Mouse (Mus musculus) bone marrow macrophage, adult 2 months (primary cell): ENCODE measurements at regions not wholly inside any gene's neighbourhood (a gene's known extent, or its start where the extent isn't known, plus 50 kb on each side); places are given as distances from the start of the nearest gene placed in this dataset.

ENCODE experiments used
- H3K27ac ChIP-seq: 2 replicates; pipeline ENCODE4 v1.5.1; 2012; ENCODE audit warnings: low read depth, low read length; ENCODE audit not compliant: insufficient read depth
- H3K4me1 ChIP-seq: 2 replicates; pipeline ENCODE4 v1.6.1; 2012; ENCODE audit warnings: low read length; ENCODE audit not compliant: control insufficient read depth, insufficient read depth
- H3K4me3 ChIP-seq: 2 replicates; pipeline ENCODE4 v1.5.1; 2012; ENCODE audit warnings: mild to moderate bottlenecking, low read length, moderate library complexity; ENCODE audit not compliant: insufficient read depth
- CTCF ChIP-seq: IDR thresholded peaks from 2 replicates; pipeline ENCODE4 v1.5.1; 2012; ENCODE audit warnings: low read depth, mild to moderate bottlenecking, low read length, moderate library complexity
- POLR2A ChIP-seq: IDR thresholded peaks from 2 replicates; pipeline ENCODE4 v1.6.1; 2012; ENCODE audit warnings: mild to moderate bottlenecking, low read depth, low read length, borderline replicate concordance

DNA sequence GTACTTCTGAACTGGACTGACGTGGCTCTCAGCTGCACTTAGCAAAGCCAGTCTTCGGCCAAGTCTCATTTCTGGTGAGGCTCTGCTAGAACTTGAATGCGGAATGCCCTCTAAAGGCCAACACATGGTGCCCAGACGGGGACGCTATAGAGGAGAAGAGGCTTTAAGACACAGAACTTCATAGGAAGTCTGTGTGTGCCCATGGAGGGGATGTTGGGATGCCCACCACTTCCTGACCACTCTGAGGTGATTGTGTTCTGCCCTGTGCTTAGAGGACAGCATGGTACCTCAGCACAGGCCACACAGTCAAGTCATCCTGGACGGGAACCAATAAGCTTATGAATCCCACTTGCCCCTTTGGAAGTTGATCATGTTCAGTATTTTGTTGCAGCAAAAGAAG is 325.3 kb upstream of the Map3k7 start:
- Histone ChIP-seq H3K4me1 (no peaks in the 10 kb centered on the region), H3K4me3 (no peak overlapping the region), H3K27ac (no peak overlapping the region)
- no peak for TF ChIP-seq POLR2A
- TF ChIP-seq CTCF = no peak

DNA sequence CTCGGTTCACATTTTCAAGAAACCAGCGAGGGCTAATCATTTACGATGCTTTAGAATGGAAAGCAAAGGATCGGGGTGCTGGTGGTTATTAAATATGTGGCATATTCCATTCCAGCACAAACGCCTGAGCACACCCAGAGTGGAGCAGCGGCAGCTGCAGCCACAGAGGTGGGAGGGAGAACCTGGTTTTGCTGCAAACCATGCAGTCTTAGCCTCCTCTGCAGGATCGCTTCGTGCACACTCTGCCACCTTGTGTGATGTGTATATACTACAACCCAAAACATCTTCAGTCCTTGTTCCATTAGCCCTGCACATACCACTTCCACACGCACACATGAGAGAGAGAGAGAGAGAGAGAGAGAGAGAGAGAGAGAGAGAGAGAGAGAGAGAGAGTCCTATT is 321.7 kb upstream of the Map3k7 start:
- TF ChIP-seq POLR2A (no peak), CTCF (no peak)
- Histone ChIP-seq H3K27ac (no peak overlapping the region), H3K4me1 (no peaks in the 10 kb centered on the region), H3K4me3 (no peak overlapping the region)

DNA sequence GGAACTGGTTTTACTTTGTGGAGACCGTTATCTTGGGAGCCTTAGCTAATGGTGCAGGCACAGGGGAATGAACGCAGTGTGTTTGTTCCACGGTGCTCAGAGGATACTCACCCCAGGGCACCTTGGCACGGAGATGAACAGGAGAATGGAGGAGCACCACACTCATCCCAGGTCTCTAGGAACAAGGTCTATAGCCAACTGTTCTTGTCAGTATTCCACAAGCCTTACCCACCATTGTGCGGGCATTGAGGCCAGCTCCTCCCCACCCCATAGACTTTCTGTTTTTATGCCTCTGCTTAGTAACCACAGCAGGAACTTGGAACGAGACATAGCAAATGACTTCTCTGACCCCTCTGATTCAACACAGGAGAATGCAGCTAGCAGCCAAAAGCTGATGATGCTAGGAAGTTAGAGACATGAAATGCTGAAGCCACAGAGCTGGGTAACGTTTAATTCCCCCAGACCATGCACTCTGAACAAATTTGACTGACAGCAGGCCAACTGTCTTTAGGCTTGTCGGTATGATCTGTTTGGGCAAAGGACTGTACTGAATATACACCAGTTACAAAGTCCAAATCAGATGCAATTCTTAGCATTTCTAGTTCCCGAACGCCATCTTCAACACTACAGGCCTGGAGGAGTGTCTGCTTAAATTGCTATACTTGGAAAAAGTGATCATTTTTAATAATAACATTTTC is 321.2 kb upstream of the Map3k7 start:
- Histone ChIP-seq H3K4me1 (no peaks in the 10 kb centered on the region), H3K27ac (no peak overlapping the region), H3K4me3 (no peak overlapping the region)
- TF ChIP-seq CTCF = no peak
- TF ChIP-seq POLR2A = no peak

DNA sequence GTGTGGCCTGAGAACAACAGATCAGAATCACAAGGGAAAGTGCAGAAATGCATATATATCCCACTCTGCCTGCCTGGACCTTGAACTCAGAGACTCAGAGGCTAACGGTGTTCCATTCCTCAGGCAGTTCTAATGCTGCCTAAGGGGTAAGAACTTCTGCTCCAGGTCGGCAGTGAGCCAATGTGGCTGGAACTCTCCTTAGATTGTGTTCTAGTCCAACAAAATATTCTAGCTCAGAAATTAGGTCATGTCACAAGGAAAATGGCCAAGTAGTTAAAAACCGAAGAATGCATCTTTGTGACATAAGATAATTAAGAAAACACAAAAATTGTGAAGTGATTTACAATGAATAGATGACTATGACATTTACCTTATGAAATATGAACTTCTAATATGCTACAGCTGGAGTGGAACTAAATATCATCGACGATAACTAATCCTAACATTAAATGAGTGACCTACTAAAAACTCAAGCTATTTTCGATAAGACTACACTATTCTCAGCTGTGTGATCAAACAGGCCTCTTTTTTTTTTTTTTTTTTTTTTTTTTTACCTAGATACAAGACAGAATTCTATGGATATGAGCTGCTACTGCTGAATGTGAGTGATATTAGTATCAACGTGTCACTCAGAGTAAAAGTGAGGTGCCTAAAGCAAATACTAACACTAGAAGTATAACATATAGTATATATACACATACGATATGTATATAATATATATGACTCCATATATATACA is 315.1 kb upstream of the Map3k7 start:
- Histone ChIP-seq H3K27ac (no peak overlapping the region), H3K4me1 (no peaks in the 10 kb centered on the region), H3K4me3 (no peak overlapping the region)
- no peak for TF ChIP-seq CTCF
- TF ChIP-seq POLR2A = no peak

DNA sequence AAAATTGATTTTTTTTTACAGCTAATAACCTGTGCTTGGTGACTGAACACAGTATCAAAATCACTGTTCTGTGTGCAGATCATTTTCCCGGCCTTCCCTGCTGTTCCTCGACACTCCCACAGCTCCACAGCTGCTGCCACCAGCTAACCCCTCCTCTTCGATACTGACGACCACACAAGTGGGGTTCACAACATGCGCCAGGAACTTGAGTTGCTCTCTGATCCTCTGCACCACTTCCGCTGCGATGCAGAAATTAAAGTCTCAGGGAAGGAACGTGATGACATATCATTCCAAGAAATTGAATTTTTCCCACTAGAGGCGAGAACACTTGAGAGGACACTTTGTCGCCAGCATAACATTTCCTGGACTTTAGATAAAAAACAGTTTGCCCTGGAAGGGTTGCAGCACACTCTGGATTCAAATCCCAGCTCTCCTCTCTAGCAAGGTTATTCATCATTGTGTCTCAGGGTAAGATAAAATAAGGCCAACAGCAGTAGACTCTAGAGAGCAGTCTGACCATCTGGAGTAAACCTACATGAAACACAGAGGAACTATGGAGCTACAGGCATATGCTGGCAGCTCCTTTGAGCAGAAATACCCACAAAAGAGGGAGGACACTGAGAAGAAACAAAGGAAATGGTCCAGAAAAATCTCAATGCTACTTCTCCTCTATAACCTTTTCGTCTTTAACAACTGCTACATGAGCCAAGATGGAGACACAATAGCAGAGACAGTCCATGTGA is 308.4 kb upstream of the Map3k7 start:
- H3K4me3 ChIP-seq = no peak overlapping the region

DNA sequence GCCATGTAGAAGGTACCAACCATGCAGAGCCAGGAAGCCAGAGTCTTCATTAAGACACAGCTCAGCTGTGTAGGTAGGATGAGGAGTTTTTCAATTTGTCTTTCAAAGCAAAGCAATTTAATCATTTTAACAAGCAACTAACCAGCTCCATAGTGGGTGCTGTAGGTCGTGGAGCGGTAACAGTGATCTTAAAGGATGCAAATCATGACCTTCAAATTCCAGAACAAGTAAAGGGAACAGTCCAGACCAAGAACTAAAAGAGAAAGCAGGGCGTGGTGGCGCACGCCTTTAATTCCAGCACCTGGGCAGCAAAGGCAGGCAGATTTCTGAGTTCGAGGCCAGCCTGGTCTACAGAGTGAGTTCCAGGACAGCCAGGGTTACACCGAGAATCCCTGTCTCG is 307.8 kb upstream of the Map3k7 start:
- Histone ChIP-seq H3K4me1 (no peaks in the 10 kb centered on the region), H3K27ac (no peak overlapping the region), H3K4me3 (no peak overlapping the region)
- TF ChIP-seq CTCF = no peak
- no peak for TF ChIP-seq POLR2A

More for the DNA sequence above, 308.4 kb upstream of the Map3k7 start:
- TF ChIP-seq CTCF (no peak), POLR2A (no peak)
- Histone ChIP-seq H3K4me1 (no peaks in the 10 kb centered on the region), H3K27ac (no peak overlapping the region)

DNA sequence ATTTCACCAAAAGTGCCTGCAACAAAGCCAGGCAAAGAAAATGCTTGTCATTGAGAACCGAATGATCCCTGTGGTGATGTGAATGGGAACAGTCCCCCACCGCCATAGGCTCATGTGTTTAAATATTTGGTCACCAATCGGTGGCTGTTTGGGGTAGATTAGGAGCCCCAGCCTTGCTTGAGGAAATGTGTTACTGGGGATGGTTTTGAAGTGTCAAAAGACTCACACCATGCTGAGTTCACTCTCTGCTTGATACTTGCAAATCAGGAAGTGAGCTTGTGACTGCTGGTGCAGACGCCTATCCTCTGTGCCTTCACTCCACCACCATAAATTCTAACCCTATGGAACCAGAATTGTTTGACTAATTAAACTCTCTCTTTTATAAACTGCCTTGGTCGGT is 305.1 kb upstream of the Map3k7 start:
- TF ChIP-seq CTCF (no peak), POLR2A (no peak)
- Histone ChIP-seq H3K27ac (no peak overlapping the region), H3K4me1 (no peaks in the 10 kb centered on the region), H3K4me3 (no peak overlapping the region)

DNA sequence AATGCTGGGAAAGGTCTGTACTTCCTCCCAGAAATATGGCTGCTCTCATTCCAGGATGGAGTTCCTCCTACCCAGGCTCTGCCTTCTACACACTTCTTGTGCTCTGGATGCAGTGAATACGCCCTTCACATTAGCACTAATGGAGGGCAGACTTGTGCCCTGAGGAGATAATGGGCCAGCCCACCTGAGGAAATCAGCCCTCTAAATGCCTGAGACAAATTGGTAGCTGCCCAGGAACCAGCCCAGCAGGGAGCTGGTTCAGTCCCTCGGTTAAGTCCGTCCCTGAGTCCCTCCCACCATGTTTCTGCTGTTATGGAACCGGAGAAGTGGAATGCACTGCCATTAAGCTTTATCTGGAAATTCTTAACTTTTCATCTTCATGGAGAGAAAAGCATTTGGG is 303.0 kb upstream of the Map3k7 start:
- H3K27ac ChIP-seq = no peak overlapping the region
- H3K4me3 ChIP-seq = no peak overlapping the region
- H3K4me1 ChIP-seq = no peaks in the 10 kb centered on the region
- TF ChIP-seq POLR2A = no peak
- no peak for TF ChIP-seq CTCF

DNA sequence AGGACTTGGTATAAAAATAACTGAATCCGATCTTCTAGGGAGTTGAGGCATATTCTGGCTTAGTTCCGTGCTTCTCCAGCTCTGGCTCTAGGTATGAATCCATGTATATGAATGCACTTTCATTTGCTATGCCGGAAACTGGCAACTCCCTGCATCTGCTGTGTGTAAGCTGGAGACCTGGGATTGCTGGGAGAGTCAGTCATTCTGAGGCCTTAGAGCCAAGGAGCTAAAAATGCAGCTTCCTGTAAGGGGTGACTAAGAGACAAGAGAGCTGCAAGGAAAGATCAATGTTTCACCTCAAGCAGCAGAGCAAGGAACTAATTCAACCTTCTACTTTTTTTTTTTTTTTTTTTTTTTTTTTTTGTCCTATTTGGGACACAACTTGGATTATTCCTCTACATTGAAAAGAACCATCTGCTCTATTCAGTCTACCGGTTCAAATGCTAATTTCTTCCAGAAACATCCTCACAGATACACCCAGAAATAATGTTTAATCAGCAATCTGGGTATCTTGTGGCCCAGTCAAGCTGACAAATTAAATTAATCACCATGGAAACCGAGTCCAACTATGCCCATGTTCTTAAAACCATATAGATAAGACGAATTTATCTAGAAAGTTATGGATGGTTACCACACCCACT is 292.2 kb upstream of the Map3k7 start:
- no peaks in the 10 kb centered on the region for H3K4me1 ChIP-seq
- TF ChIP-seq POLR2A (no peak), CTCF (no peak)
- no peak overlapping the region for H3K4me3 ChIP-seq
- no peak overlapping the region for H3K27ac ChIP-seq
